Mouse (Mus musculus) mesoderm, embryonic 11.5 days (tissue): Measurements from ENCODE around the gene Zkscan4.
A peak's percentile ranks its signal among the peaks of the same experiment; 100 is the strongest.
"Not testable (repeated sequence)": the region's sequence is repeated elsewhere in the genome, so short reads cannot be mapped to it uniquely, and the experiment has no call there.

Experiments
- DNase-seq: peaks from one replicate; pipeline ENCODE4 v3.0.0-alpha.2; 2012; ENCODE audit warnings: low read depth, low spot score

The Zkscan4 gene

GRCm38 (mm10) chr13:21478759-21479670, at the start of gene Zkscan4, which contains the start of gene Gm10065:
TSS of gene Zkscan4 (plus strand) at chr13:21478907.
TSS of gene Gm10065 (minus strand) at chr13:21479441.
- peak; percentile 56 for DNase-seq

DNA sequence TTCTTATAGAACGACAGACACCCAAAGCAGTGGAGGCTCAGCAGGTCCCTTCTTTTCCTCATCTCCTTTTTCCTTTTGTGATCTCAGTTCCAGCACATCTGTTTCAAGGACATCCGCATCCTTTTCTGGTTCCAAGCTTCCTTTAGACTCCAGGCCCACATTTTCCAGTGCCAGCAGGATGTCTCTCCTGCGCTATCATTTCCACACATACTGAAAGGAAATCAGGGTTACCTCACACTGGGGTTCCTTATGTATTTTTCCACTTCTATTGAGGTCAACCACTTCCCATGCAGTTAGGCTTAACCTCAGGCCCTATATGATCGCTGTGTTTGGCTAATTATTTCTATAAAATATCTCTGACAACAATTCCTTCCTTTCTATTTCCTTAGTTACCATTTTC, 43.2 kb upstream of the Zkscan4 start:
- DNase-seq = no peak

GRCm38 (mm10) chr13:21440503-21441206, 38.1 kb upstream of the Zkscan4 start, which contains the start of gene Pgbd1:
TSS of gene Pgbd1 (minus strand) at chr13:21441058.
- peak; percentile 78 for DNase-seq

GRCm38 (mm10) chr13:21441207-21441572, 37.5 kb upstream of the Zkscan4 start:
- DNase-seq = no peak

- DNase-seq = no peak
Measured at GRCm38 (mm10) chr13:21446796-21447195, 31.9 kb upstream of the Zkscan4 start.

DNA sequence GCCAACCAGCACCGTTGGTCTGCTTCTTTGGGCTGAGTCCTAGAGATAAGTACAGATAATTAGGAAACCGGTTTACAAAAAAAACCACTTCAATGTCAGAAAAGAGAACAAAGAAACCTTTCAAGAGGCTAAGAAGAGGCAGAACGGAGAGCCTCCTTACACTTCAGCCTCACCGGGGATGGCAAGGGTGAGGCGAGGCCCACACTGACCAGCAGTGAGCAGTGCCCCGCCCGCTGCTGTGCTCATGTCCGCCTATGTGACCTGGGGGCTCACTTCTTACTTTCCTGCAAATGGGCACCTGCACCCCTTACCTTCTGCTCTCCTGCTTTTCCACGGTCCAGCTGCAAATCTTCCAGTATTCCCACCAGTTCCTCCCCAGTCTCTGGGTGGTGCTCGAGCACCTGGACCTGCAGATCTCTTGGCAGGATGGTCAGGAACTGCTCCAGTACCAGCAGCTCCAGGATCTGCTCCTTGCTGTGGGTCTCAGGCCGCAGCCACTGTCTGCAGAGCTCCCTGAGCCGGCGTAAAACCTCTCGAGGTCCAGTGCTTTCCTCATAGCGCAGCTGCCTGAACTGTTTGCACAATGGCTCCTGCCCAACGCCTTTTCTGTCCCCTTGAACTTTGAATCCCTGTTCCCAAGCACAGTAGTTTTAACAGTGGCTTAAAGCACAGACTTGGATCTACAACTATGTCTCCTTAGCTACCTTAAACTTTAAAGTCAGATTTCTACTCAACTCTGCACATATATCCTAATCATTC, 30.7 kb upstream of the Zkscan4 start:
- no peak for DNase-seq

DNA sequence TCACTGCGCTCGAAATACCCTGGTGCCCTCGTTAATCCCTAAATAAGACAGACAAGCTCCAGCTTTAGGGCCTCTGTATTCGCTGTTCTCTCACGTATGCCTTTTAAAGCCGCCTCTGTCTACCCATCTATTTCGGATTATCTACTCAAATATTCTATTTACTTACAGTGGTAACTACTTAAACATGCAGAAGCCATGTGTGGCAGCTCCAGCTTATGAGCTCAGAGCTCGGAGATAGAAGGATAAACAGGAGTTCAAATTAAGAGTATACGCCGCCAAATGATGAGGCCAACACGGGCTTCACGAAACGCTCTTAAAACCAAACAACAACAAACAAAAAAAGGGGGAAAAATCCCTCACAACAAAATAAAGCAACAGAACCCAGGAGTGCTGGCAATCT, 25.7 kb upstream of the Zkscan4 start:
- no peak for DNase-seq

DNA sequence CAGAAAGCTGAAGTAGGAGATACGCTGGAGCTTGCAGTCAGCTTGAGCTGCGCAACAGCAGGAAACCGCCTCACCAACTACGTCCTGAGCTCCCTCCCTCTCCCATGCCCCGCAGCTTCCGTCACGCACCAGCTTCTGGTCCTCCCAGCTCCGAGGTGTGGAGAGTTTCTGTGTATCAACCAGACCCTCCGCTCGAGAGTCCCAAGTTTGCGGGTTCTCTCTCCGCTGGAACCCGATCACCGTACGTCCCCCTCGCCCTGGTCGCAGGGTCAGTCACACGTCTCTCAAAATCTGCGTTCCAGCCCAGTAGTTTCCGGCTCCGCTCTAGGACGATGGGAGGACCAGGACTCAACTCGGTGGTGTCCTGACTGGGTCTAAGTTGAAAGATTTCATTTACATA, 25.3 kb upstream of the Zkscan4 start, which contains the start of gene Zscan26:
Gene Zscan26 (minus strand): TSS at position 282 of the 400 bp plus-strand sequence.
- peak; percentile 88 for DNase-seq

DNA sequence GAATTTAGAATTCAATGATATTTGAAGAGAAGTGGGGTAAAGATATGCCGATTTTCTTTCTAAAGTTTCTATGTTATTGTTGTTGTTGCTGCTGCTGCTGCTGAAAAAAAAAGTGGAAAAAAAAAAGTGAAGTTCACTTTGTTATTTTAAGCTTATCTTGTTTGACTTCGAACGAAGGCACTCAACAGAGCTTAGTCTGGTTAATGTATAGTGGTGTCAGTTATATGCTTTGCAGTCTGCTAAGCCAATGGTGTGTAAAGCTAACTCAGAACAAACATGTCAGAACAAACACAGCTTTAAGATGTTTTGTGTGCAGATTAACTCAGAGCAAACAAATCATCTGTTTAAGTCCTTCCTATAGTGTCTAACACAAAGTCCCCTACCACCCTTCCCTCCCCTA, 24.6 kb upstream of the Zkscan4 start:
- no peak for DNase-seq

DNA sequence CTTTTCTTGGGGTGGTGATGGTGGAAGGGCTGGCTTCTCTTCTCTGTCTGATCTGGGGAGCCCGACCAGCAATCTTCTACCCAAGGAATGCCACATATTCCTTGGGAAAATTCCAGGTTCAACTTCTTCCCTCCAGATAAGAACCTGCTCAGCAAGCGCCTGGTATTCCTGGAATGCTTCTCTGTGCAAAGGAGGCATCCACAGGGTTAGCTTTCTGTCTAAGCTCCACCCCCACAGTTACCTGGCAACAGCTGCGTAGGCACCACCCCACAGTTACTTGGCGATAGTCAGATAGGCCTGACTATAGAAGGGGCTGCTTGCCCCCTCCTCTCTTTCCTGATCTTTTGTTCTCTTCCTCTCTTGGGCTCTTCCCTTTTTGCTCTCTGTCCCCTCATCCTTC, 22.4 kb upstream of the Zkscan4 start:
- peak; percentile 39 for DNase-seq

GRCm38 (mm10) chr13:21462516-21462915, 16.2 kb upstream of the Zkscan4 start:
- not testable (repeated sequence) for DNase-seq

DNA sequence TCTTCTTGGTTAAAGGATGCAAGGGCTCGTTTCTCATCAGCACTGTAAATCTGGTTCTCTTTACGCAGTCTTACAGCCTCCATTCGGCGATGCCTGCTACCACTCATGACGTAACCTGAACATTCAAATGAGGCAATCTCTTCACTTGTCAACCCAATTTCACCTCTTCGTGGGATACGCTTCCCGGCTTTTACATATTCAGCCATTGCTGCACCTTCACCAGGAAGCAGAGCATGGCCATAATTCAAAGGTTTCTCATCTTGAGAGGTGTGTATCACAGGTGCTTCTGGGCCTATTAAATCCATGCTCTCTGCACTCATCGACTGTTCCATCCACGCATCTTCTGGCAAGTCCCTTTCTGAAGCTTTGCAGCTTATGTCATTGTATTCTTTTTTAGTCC, 11.4 kb upstream of the Zkscan4 start:
- DNase-seq = no peak

DNA sequence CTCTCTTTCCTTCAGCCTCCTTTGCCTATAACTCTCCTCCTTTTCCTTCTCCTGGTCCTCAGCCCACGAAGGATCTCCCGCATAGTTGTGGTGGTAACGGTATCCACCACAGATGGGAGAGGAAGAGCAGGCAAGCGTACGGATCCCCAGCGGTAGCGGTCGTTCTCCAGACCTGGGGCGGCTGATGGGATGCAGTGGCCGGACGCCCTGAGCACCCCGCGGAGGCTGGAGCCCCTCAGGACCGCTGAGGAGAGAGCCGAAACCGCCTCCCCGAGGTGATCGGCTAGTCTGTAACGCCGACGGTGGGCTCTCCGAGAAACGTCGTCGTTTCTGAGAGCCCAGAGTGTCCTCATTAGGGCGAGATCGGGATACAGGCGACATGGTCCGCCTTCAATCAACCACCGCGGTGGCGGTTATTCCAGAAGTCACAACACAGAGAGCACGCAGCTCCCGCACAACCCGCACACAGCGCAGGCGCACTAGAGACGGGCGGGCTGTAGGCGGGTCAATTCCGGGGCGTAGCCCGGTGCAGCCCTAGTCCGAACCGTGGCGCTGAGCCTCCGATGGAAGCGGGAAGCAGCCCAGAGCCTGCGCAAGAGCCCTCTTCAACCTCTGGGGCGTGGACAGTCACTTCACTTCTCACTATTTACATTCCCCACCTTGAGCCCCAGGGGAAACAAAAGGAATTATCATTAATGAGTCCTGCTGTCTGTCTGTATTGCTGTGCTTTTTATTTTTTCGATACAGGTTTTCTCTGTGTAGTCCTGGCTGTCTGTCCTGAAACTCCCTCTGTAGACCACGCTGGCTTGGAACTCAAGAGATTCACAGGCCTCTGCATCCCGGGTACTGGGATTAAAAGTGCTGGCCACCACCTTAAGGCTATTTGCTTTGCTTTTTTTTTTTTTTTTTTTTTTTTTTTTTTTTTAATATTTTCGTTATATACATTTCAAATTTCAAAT, 10.4 kb upstream of the Zkscan4 start, which contains the start of gene Nkapl:
Gene Nkapl (minus strand): TSS at position 449 of the 959 bp plus-strand sequence.
- DNase-seq = peak; percentile 89

DNA sequence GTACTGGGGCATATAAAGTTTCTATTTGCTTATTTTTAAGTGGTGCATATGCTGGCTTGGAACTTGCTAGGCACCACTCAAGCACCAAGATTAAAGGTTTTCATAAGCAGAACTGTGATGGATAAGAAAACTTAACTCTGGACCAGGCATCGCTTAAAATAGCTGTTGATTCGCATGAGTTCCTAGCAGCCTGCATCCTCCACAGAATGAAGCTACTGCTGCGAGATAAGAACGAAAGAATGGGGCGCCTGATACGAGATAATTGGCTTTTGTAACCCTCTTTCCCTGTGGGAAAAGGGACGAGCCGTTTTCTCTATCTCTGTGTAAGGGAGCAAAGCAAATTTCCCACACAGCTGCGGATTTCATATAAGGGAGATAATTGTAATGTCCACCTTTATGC, 9.6 kb upstream of the Zkscan4 start:
- DNase-seq = no peak

DNA sequence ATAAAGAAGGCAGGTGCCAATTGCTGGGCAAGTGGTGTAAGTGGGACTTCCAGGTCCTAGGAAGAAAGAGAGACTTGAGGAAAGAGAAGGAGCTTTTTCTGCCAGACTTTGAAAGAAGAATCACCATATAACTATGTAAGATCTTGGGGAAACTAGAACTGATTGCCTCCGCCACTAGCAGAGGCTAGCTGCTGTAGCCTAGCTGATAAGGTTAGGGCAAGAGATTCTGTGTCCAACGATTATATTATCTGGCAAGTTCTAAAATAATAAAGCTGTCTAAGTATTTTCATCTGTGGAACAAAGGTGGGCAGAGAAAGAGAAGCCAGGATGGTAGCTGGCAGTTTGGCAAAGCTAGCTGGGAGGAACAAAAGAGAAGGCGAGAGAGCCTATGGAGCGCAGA, 6.3 kb upstream of the Zkscan4 start:
- DNase-seq = no peak

DNA sequence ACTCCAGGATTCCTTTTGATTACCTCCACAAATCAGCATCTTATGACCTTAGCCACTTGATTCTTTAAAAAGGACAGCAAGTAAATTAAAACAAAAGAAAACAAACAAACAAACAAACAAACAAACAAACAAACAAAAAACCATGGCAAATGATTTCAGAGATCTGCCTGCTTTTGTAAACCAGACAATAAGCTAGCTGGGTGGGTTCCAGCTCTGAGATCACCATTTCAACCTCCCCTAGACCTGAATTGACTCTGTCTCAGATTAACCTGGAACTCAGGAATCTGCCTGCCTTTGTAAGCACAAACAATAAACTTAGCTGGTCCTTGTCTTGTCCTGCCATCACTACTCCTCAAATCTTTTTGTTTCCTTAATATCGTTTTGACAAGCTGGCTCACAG, 8.2 kb downstream of the Zkscan4 start:
- DNase-seq = no peak

DNA sequence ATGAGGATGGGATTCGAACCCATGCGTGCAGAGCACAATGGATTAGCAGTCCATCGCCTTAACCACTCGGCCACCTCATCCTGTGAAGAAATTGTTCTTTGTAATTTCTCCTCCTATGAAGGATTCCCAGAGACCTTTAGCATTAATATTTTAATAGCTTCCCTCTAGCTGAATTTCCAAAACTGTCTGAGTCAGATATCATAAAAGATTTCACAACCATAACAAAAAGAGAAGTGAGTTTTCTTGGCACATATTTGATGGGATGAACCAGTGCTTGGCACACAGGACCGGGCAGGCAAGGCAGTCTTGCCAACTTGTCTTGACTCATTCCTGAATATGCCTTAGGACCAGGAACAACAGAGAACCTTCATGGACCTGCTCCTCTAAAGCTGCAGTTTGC, 14.1 kb downstream of the Zkscan4 start:
- DNase-seq = no peak

DNA sequence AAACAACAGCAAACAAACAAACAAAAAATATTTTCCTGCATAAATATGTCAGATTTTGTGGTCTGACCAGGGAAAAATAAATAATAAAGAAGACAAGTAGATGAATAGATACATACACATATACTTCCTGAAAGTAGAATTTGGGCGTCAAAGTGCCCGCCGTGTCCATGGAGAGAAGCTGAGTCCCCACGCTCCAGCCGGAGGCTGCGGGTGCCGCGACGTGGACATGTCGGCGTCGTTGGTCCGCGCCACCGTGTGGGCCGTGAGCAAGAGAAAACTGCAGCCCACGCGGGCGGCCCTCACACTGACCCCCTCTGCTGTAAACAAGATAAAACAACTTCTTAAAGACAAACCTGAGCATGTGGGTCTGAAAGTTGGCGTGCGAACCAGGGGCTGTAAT, 16.4 kb downstream of the Zkscan4 start, which contains the start of gene AK157302:
Gene AK157302 (plus strand): TSS at position 144 of the 400 bp plus-strand sequence.
- no peak for DNase-seq

- DNase-seq = not testable (repeated sequence)
Measured at GRCm38 (mm10) chr13:21501182-21501581, 22.5 kb downstream of the Zkscan4 start, which contains the start of gene Gm11273. TSS of gene Gm11273 (minus strand) at chr13:21501418.

DNA sequence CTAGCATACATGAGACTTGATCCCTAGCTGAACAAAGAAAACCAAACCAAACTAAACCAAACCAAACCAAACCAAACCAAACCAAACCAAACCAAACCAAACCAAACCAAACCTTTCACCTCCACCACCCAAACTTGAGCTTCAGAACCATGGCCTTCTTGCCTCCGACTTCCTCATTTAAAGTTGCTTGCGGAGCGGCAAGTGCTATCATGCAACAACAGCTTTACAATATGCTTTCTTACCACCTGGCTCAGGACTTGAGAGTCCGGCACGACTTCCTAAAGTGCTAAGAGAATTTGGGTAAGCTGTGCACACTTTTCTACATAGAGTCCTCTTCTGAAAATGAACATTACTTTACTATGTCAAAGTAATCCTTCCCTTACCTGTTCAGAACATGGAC, 23.6 kb downstream of the Zkscan4 start:
- no peak for DNase-seq
